Mouse (Mus musculus): Measurements from ENCODE around the gene Mmgt2.

DNA sequence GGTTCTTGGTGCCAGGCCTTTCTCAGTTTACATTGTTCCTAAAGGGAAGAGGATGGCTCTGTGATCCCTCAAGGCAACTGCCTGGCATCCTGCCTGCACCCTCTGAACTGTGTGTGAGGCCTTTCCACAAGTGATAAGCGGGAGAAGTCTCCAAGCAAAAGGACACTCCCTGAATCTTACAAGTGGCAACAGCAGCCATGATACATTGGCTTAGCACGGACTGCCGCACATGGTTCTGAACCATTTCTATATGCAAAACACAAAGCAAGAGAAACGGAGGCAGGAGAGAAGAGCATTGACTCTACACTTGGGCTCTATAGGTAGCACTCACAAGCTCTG is 3.2 kb upstream of the Mmgt2 start:
- TF ChIP-seq CTCF (IDR thresholded peaks at IDR 0.05; ENCODE audit: insufficient read depth, low read length) = no peak
- TF ChIP-seq POLR2A (IDR thresholded peaks at IDR 0.05; ENCODE audit: borderline replicate concordance, extremely low read depth, low read depth, low read length) = no peak

Data from lung, adult 2 months (tissue).